Mouse (Mus musculus) C2C12 (cell line): ENCODE measurements around the gene Rgs19. TPM values are rescaled to one million over a fixed set of nuclear protein-coding genes. Genes with fewer than 3 reads are reported as not detected.

Source experiments
- H3K27me3 ChIP-seq: one replicate; pipeline ENCODE4 v1.6.1; 2011; ENCODE audit not compliant: control insufficient read depth, insufficient read depth, insufficient read length
- H3K36me3 ChIP-seq: one replicate; pipeline ENCODE4 v1.6.1; 2011; ENCODE audit not compliant: control insufficient read depth, insufficient read depth
- H3K4me3 ChIP-seq: one replicate; pipeline ENCODE4 v1.5.1; 2011; ENCODE audit warnings: mild to moderate bottlenecking, control low read depth; ENCODE audit not compliant: poor library complexity, insufficient read depth, severe bottlenecking
- H3K79me2 ChIP-seq: one replicate; pipeline ENCODE4 v1.6.1; 2011; ENCODE audit not compliant: control insufficient read depth, insufficient read depth
- H3K79me3 ChIP-seq: one replicate; pipeline ENCODE4 v1.6.1; 2011; ENCODE audit warnings: low read depth, control low read depth
- H3ac ChIP-seq: one replicate; pipeline ENCODE3; 2011; ENCODE audit warnings: low read depth; ENCODE audit not compliant: control insufficient read depth, insufficient read length
- CEBPB ChIP-seq: IDR thresholded peaks from one replicate; pipeline ENCODE4 v1.6.1; 2011; ENCODE audit warnings: low read depth, mild to moderate bottlenecking, control low read depth, moderate library complexity
- CTCF ChIP-seq: IDR thresholded peaks from one replicate; pipeline ENCODE4 v1.5.1; 2011; ENCODE audit not compliant: control insufficient read depth, insufficient read depth, insufficient read length
- FOSL1 ChIP-seq: IDR thresholded peaks from one replicate; pipeline ENCODE4 v1.8.0; 2011; ENCODE audit warnings: mild to moderate bottlenecking, low read length; ENCODE audit not compliant: poor library complexity, insufficient read depth, severe bottlenecking
- MAX ChIP-seq: IDR thresholded peaks from one replicate; pipeline ENCODE4 v1.6.1; 2011; ENCODE audit warnings: mild to moderate bottlenecking, control low read depth
- MYOD1 ChIP-seq: IDR thresholded peaks from one replicate; pipeline ENCODE4 v1.6.1; 2011; ENCODE audit warnings: low read depth; ENCODE audit not compliant: control insufficient read depth, insufficient read length
- MYOG ChIP-seq: IDR thresholded peaks from one replicate; pipeline ENCODE4 v1.6.1; 2011; ENCODE audit not compliant: control insufficient read depth, insufficient read length; ENCODE audit errors: extremely low read depth
- USF1 ChIP-seq: IDR thresholded peaks from one replicate; pipeline ENCODE4 v1.6.1; 2011; ENCODE audit warnings: low read depth, mild to moderate bottlenecking, control low read depth, moderate library complexity
- polyA plus RNA-seq: library from polyadenylated mRNA; unstranded; fragments of >200 nt; fragmentation: generic; extraction: Trizol; gene quantifications from one replicate; pipeline ENCODE4 v1.2.1, GENCODE M21; 2012; ENCODE audit warnings: missing spikeins

The Rgs19 gene
- polyA plus RNA-seq, 1 experiment, result 66.4 TPM

- H3K36me3 ChIP-seq, result no peaks in the 10 kb centered on the region
- no peak overlapping the region for H3ac ChIP-seq
- peaks cover 39% of the 10 kb centered on the region for H3K27me3 ChIP-seq
- H3K79me3 ChIP-seq, result no peaks in the 10 kb centered on the region
- TF ChIP-seq MAX, result no peak
- no peak for TF ChIP-seq MYOD1
- TF ChIP-seq MYOG, result no peak
- no peak for TF ChIP-seq CEBPB
- no peak for TF ChIP-seq CTCF
- TF ChIP-seq FOSL1, result no peak
- H3K4me3 ChIP-seq, result no peak overlapping the region
- no peaks in the 10 kb centered on the region for H3K79me2 ChIP-seq
Observed at GRCm38 (mm10) chr2:181670913-181671311, 22.9 kb downstream of the Rgs19 start.

DNA sequence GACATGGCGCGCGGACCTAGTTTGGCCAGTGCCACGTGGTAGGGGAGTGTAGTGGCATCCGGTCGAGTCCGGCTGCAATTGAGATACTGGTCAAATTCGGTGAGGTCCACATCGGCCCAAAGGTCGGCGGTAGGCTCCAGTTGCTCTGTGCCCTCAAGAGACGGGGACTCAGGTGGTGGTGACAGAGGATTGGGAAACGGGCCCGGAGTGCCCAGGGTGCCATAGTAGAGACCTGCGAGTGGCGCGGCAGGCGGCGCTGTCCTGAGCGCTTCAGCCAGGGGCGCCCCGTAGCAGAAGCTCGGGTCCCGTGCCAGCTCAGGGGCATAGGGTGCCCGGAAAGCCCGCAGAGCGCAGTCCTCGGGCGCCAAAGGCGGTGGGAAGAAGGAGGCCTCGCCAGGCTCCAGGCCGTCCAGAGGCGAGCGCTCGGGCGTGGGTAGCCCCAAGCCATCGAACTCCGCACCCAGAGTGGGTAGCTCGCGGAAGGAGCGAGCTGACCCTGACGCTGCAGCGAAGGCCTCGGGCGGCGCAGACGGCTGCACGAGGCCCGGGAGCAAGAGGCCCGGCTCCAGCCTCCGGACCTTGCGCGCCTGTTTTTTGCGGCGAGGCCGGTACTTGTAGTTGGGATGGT, 23.4 kb downstream of the Rgs19 start:
- TF ChIP-seq MYOD1, result no peak
- TF ChIP-seq MAX, result no peak
- Histone ChIP-seq H3ac (no peak overlapping the region), H3K79me3 (no peaks in the 10 kb centered on the region), H3K79me2 (no peaks in the 10 kb centered on the region), H3K27me3 (peaks cover 39% of the 10 kb centered on the region), H3K4me3 (no peak overlapping the region), H3K36me3 (no peaks in the 10 kb centered on the region)

- TF ChIP-seq MYOG (no peak), MYOD1 (no peak), CTCF (no peak), MAX (no peak), USF1 (no peak), FOSL1 (no peak), CEBPB (no peak)
- H3K4me3 ChIP-seq, result no peak overlapping the region
- no peaks in the 10 kb centered on the region for H3K36me3 ChIP-seq
- H3K79me2 ChIP-seq, result no peaks in the 10 kb centered on the region
- H3K79me3 ChIP-seq, result no peaks in the 10 kb centered on the region
- no peak overlapping the region for H3ac ChIP-seq
- no peaks in the 10 kb centered on the region for H3K27me3 ChIP-seq
Observed at GRCm38 (mm10) chr2:181663298-181663630, 30.5 kb downstream of the Rgs19 start.

DNA sequence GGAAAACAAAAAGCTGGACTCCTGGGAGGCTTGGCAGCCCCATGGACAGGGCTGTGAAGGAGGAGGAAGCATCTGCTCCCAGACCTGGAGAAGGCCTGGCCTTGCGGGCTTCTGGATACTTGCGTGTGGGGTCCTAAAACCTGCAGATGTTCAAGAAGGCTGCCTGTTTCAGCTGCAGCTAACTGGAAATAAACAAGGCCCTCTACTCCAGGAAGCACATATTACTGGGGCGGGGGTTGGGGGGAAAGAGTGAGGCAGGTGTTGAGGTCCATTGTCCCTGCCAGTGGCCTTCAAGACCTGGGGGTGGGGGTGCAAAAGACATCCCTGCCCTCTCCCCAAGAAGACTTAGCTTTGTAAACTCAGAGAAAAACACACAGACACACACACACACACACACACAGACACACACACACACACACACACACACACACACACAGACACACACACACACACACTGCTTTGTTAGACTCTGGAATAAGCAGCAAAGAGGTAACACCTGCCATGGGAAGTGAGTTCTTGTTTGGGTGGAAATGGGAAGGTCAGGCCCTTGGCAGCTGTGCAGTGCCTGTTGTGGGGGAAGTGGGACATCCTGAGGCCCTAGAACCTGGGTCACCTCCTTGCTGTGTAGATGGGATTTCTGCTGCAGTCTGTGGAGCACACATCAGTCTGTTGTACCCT, 31.0 kb downstream of the Rgs19 start:
- H3K79me2 ChIP-seq, result no peaks in the 10 kb centered on the region
- H3K36me3 ChIP-seq, result no peaks in the 10 kb centered on the region
- TF ChIP-seq USF1 (no peak), MYOD1 (no peak), FOSL1 (no peak), CTCF (no peak), CEBPB (no peak), MAX (no peak), MYOG (no peak)

DNA sequence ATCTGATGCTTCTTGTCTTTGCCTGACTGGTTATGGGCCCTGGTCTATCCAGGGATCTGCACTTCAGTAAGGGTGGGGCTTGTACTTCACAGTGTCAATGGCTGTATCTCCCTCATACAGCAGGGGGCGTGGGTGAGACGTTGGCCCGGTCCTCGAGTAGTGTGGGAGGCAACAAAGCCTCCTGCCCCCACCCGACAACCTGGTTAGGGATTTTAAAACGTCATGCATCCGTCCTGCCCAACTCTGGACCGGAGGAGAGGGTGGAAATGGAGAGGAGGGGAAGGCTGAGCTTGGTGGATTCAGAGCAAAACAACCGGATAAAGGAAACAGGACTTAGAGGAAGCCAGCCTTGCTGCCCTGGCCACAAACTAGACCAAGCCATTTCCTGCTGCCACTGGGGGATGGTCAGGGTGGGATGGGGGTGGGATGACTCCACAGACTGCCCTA, 34.1 kb downstream of the Rgs19 start:
- H3K27me3 ChIP-seq, result no peaks in the 10 kb centered on the region
- no peaks in the 10 kb centered on the region for H3K79me3 ChIP-seq
- H3ac ChIP-seq, result no peak overlapping the region
- H3K79me2 ChIP-seq, result no peaks in the 10 kb centered on the region
- H3K4me3 ChIP-seq, result no peak overlapping the region
- peaks cover 20% of the 10 kb centered on the region for H3K36me3 ChIP-seq
- peak; percentile 43 for TF ChIP-seq CTCF
- TF ChIP-seq MAX, result no peak

More for the DNA sequence above, 31.0 kb downstream of the Rgs19 start:
- H3K79me3 ChIP-seq, result no peaks in the 10 kb centered on the region
- no peaks in the 10 kb centered on the region for H3K27me3 ChIP-seq
- H3ac ChIP-seq, result no peak overlapping the region
- H3K4me3 ChIP-seq, result no peak overlapping the region

- TF ChIP-seq CTCF (no peak), MAX (no peak), MYOD1 (no peak), MYOG (no peak), FOSL1 (no peak), USF1 (no peak), CEBPB (no peak)
- no peaks in the 10 kb centered on the region for H3K27me3 ChIP-seq
- H3K36me3 ChIP-seq, result peaks cover 21% of the 10 kb centered on the region
- no peaks in the 10 kb centered on the region for H3K79me2 ChIP-seq
- H3K4me3 ChIP-seq, result no peak overlapping the region
- no peaks in the 10 kb centered on the region for H3K79me3 ChIP-seq
- no peak overlapping the region for H3ac ChIP-seq
Observed at GRCm38 (mm10) chr2:181658930-181659555, 34.7 kb downstream of the Rgs19 start.
